Mouse (Mus musculus): ENCODE measurements around the gene Tbc1d16.
"Not testable (repeated sequence)": the region's sequence is repeated elsewhere in the genome, so short reads cannot be mapped to it uniquely, and the experiment has no call there.

Tbc1d16 gene

GRCm38 (mm10) chr11:119118905-119119304, 109.4 kb downstream of the Tbc1d16 start:
- DNase-seq (ENCODE audit: low spot score in 2 of 2) = no peak

GRCm38 (mm10) chr11:119117945-119118344, 110.4 kb downstream of the Tbc1d16 start:
- DNase-seq (ENCODE audit: low spot score in 2 of 2) = no peak

DNA sequence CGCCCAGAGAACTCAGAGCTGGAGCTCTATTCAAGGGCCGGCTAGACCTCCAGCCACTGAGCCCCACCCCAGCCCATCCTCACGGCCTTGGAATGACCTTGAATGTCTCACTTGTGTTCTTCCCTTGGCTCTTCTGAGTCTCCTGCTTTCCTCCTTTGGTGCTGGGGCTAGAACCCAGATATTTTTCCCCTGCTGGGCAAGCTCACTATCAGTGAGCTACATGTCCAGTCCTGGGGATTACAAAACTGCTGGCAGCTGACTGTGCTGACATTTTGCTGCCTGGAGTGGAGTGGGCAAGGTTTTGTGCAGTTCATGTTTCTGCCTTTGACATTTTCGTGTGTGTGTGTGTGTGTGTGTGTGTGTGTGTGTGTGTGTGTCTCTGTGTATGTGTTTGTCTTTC, 111.3 kb downstream of the Tbc1d16 start:
- no peak for DNase-seq (ENCODE audit: low spot score in 2 of 2)

DNA sequence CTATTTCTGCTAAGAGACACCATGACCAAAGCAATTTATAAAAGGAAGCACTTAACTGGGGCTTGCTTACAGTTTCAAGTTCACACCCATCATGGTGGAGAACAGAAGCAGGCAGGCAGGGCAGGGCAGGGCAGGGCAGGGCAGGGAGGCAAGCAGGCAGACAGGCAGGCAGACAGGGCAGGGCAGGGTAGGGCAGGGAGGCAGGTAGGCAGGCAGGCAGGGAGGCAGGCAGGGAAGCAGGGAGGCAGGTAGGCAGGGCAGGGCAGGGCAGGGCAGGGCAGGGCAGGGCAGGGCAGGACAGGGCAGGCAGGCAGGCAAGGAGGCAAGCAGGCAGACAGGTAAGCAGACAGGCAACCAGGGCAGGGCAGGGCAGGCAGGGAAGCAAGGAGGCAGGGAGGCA, 115.6 kb downstream of the Tbc1d16 start:
- DNase-seq (ENCODE audit: low spot score in 2 of 2) = no peak

DNA sequence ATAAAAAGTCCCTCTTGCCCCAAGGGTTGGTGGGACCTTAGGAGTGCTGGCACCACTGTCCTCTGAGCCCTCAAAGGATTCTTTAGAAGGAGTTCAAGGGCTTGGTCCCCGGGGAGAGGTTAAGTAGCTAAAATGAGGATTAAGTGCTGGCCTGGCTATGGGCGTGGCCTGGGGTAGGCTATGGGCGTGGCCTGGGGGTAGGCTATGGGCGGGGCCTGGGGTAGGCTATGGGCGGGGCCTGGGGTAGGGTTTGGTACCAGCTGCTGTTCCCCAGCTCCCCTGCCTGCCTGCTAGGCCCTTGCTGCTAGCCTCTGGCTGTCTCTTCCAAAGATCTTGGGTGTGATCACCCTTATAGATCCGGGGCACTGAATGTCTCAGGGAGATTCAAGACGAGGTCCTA, 117.0 kb downstream of the Tbc1d16 start:
- DNase-seq (ENCODE audit: low spot score in 2 of 2) = peak; percentile 36 to 45

DNA sequence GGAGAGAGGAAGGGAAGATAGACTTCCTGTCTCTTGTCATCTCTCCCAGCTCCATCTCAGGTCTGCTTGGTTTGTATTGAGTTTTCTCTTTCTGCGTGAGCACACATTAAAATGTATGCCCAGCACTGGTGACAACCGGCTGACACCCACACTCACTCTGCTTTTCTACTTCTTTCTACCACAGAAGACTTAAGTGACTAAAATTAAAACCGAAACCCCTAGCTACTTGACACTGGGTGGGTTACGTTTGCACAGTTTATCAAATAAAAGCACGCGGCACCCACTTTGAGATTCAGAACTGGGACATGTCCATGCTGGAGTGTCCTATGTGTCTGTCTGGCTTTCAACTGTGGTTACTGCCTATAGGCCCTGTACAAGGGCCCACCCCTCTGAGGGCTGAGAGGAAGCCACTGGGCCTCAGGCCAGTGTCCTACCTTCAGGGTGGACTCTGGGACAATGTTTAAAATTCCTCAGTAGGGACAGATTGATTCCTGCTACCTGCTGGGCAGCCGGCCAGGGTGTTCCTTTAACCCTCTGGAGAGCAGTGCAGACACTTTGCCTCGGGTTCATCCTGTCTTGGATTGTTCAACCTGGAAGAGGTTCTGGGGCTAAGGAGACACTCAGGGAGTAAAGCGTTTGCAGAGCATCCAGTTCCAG, 118.8 kb downstream of the Tbc1d16 start:
- DNase-seq (ENCODE audit: low spot score in 2 of 2) = no peak

DNA sequence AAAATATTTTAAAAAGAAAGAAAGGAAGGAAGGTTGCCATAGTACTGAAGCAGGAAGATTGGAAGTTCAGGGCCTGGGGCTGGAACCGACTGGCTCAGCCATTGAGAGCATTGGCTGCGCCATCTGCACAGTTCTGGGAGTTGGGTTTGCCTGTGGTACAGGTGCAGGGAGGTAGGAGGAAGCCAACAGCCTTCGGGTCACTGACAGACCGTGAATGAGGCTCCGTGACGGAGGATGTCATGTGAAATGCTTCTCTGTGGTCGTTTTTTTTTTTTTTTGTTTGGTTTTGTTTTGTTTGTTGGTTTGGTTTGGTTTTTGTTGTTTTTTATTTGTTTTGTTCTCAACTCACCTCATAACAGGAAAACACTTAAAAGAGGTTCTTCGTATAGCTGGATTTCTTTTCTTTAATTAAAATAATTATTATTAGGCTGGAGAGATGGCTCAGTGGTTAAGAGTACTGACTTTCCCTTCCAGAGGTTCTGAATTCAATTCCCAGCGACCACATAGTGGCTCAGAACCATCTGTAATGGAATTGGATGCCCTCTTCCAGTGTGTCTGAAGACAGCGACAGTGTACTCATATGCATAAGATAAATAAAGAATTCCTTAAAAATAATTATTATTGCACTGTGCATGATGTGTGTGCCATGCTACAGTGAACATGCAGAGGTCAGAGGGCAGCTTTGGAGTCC, 119.6 kb downstream of the Tbc1d16 start:
- peak; percentile 55 to 62 for DNase-seq (ENCODE audit: low spot score in 2 of 2)

DNA sequence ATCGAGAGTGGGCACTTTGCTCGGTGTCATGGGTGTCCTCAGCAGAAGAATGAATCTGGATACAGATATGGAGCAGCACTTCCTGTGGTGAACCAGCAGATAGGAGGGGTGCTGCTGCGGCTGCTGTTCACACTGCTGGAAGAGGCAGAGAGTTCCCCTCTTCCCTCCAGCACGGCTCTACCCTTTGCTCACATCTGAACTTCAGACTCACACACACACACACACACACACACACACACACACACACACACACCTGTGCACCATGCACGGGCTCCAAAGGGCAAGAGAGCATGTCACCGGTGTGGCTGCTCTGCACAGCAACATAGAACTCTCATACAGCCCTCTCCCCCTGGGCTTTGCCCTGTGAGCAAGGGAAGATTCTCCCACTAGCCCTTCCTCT, 122.0 kb downstream of the Tbc1d16 start:
- DNase-seq (ENCODE audit: low spot score in 2 of 2) = peak; percentile 61 to 64

DNA sequence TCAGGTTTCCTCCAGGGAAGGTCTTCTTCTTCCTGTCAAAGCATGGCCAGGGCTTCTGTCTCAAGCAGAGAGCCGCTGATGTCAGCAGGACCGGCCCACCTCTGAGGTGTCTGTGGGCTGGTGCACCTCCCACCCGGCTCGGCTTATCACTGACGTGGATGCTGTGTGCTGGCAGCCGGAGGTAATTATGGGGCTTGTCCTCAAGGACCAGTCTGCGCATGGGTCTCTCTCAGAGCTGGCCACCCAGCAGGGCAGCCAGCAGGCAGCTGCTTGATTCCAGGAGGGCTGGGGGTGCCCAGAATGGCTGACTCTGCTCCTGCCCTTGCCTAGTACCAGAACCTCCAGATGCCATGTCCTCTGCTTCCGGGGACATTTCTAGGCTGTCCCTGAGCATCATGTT, 122.6 kb downstream of the Tbc1d16 start:
- DNase-seq (ENCODE audit: low spot score in 2 of 2) = no peak

DNA sequence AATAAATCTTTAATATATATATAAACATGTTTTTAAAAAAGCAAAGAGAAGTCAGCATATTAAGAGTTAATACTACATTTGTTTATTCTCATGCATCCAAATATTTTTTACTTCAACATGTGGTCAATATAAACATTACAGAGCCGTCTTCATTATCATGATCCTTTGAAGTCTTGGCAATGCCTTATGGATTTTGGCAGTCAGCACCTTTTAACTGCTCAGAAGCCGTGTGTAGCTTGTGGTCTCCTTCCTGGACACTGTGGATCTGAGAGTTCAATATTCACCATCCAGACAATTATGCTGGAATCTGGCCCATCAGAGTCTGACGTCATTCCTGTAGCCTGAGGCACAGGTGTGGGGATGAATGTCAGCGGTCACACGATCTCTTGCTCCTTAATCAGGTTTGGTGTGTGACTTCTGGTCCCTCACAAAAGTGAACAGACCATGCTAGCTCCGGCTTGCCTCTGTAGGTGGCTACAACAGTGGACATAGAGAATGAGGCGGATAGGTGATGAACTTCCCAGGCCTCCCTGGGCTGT, 123.2 kb downstream of the Tbc1d16 start:
- DNase-seq (ENCODE audit: low spot score in 2 of 2) = no peak

- DNase-seq (ENCODE audit: low spot score in 2 of 2) = no peak
Observed at GRCm38 (mm10) chr11:119103991-119104390, 124.3 kb downstream of the Tbc1d16 start.

DNA sequence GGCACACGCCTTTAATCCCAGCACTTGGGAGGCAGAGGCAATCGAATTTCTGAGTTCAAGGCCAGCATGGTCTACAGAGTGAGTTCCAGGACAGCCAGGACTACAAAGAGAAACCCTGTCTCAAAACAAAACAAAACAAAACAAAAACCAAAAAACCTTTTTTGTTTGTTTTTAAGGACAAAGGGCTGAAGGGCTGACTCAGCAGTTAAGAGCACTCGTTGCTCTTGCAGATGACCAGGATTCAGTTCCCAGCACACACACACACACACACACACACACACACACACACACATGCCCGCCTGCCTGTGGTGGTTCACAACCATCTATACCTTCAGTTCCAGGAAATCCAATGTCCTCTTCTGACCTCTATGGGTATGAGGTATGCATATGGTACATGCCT, 127.9 kb downstream of the Tbc1d16 start:
- not testable (repeated sequence) for DNase-seq (ENCODE audit: low spot score in 2 of 2)

DNA sequence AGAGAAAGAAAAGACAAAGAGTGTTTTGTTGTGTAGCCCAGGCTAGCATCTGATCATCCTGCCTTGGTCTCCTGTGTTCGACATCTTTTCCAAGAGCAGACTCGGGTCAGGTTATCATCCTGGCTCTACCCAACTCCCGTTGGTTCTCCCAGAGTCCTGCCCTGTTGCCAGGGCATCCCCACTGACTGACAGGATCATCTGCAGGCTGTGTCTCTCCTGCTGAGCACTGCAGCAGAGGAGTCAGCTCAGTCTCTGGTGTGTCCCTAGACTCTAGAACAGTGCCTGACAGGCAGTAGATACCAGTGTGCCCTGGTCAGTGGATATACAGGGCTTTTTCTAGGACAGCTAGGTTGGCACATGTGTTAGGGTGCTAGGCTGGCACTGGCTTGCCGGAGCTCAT, 130.1 kb downstream of the Tbc1d16 start:
- no peak for DNase-seq (ENCODE audit: low spot score in 2 of 2)

DNA sequence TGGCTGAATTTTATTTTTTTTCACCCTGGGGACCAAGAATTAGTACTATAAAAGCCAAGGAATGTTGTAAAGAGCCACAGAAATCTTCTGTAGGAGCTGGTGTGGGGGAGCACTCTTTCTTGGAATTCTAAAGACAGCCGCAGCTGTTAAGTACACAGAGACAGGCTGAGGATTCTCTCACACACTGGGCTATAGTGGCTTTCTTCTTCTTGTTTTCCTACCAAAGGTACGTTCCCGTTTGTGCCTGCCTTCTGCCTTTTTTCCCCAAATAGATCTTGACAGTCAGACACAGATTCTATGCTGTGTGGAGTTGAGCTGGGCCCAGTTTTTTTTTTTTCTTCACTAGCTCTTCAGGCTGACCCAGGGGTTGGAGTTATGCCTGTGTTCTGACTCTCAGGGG, 132.9 kb downstream of the Tbc1d16 start:
- DNase-seq (ENCODE audit: low spot score in 2 of 2) = no peak

- DNase-seq (ENCODE audit: low spot score in 2 of 2) = no peak
Observed at GRCm38 (mm10) chr11:119093322-119093721, 135.0 kb downstream of the Tbc1d16 start.

Measured in spleen, postnatal 36 days (tissue).